Mouse (Mus musculus) liver, embryonic 14.5 days (tissue): ENCODE data around the gene Tgoln1. TPM values are rescaled to one million over a fixed set of nuclear protein-coding genes. Genes with fewer than 3 reads are reported as not detected.

ENCODE experiments used
- ATAC-seq: fragments of 200-750 bp; cut with Nextera tagmentation; 2 replicates; pipeline ENCODE4 v1.8.0; 2017; ENCODE audit warnings: moderate number of reproducible peaks, mild to moderate bottlenecking, moderate library complexity; ENCODE audit not compliant: insufficient read depth
- DNase-seq, 3 experiments: peaks; one replicate each; pipeline ENCODE4 v3.0.0-alpha.2; 2012 to 2013; ENCODE audit warnings: low read depth in 3 of 3, low spot score in 3 of 3
- H3K27ac ChIP-seq: fragments of 300-500 bp; sonication (generic); 2 replicates; pipeline ENCODE4 v1.5.1; 2014; ENCODE audit warnings: moderate library complexity, mild to moderate bottlenecking, control low read depth, inconsistent platforms
- H3K27me3 ChIP-seq: fragments of 300-500 bp; sonication (generic); 2 replicates; pipeline ENCODE4 v1.6.1; 2014; ENCODE audit warnings: mild to moderate bottlenecking, low read length, moderate library complexity; ENCODE audit not compliant: control insufficient read depth, insufficient read depth
- H3K36me3 ChIP-seq: fragments of 300-500 bp; sonication (generic); replicated peaks from 2 replicates; pipeline ENCODE4 v1.6.1; 2014; ENCODE audit warnings: low read depth; ENCODE audit not compliant: control insufficient read depth, insufficient read depth
- H3K4me1 ChIP-seq, 2 experiments: fragments of 200-500 bp in 1 of 2; fragments of 300-500 bp in 1 of 2; sonication (generic) in 1 of 2; replicated peaks; 2 replicates each; pipeline ENCODE4 v1.6.1; 2012 to 2014; ENCODE audit warnings: antibody characterized with exemption in 1 of 2, inconsistent platforms in 1 of 2, low read length in 1 of 2; ENCODE audit not compliant: control insufficient read depth in 2 of 2, insufficient read depth in 2 of 2
- H3K4me2 ChIP-seq: fragments of 300-500 bp; sonication (generic); 2 replicates; pipeline ENCODE4 v1.6.1; 2014; ENCODE audit warnings: low read depth, mild to moderate bottlenecking, control low read depth, moderate library complexity
- H3K4me3 ChIP-seq, 2 experiments: fragments of 200-500 bp in 1 of 2; fragments of 300-500 bp in 1 of 2; sonication (generic) in 1 of 2; 2 replicates each; pipeline ENCODE4 v1.5.1; 2012 to 2014; ENCODE audit warnings: low read depth in 2 of 2, low read length in 2 of 2, mild to moderate bottlenecking in 2 of 2, control low read depth in 1 of 2, inconsistent platforms in 1 of 2, moderate library complexity in 1 of 2; ENCODE audit not compliant: insufficient read depth in 1 of 2
- H3K9ac ChIP-seq: fragments of 300-500 bp; sonication (generic); replicated peaks from 2 replicates; pipeline ENCODE4 v1.6.1; 2014; ENCODE audit warnings: mild to moderate bottlenecking, control low read depth, moderate library complexity
- H3K9me3 ChIP-seq: fragments of 300-500 bp; sonication (generic); 2 replicates; pipeline ENCODE4 v1.6.1; 2016; ENCODE audit warnings: low read length, mixed read lengths; ENCODE audit not compliant: control insufficient read depth
- CTCF ChIP-seq: IDR thresholded peaks from 2 replicates; pipeline ENCODE4 v1.5.1; 2016; ENCODE audit warnings: antibody characterized with exemption, low read depth, control low read depth
- EP300 ChIP-seq: IDR thresholded peaks from 2 replicates; pipeline ENCODE4 v1.6.1; 2016; ENCODE audit warnings: antibody characterized with exemption, low read depth
- WGBS: fragments of 180-500 bp; shearing (Covaris S2); extraction: QIAGEN DNeasy Blood & Tissue Kit; methylation state at CpG from one replicate; pipeline ENCODE4 v1.1.7; 2014; ENCODE audit not compliant: insufficient replicate concordance; 5-methylcytosine and 5-hydroxymethylcytosine counted together
- polyA plus RNA-seq, 2 experiments: library from polyadenylated mRNA; depleted of rRNA in 1 of 2; stranded (reverse) in 1 of 2; unstranded in 1 of 2; fragments of >200 nt; fragmentation: Nextera tagmentation in 1 of 2; extraction: Ambion mirVana in 1 of 2; gene quantifications; 2 replicates each; pipeline versions ENCODE4 v1.2.1 to v1.2.3; 2012 to 2014

The Tgoln1 gene
- polyA plus RNA-seq (2012; rRNA removed): 6.8 and 7.8 TPM in 2 replicates
- polyA plus RNA-seq (2014; fragmentation: Nextera tagmentation; extraction: Ambion mirVana): 13.4 and 14.9 TPM in 2 replicates

DNA sequence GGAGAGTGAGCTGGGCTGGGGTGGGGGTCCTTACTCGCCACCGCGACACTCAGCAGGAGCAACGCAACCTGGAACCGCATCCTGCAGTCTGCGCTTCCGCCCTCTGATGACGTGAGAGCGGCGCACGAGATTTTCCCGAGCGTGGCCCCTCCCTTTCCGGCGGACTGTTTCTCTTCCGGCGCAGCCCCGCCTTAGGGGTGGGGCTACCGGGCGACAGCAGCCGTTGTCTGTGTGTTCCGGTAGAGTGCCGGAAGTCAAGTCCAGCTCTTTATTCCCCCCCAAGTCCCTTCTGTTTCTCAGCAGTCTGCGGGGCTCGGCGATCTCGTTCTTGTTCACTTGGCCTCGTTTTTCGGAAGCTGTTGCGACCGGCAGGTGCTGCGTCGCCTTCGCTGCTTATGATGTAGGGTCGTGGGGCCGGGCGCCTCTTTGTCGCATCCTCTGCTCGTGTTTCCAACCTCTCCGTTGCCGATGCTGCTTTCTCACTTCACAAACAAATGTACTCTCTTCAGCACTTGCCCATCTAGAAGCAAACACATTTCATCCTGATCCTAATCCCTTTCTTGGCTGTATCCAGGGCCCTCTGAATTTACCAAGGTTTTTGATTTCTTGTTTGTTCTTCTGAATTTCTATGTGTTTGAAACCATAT lies at the start of gene Tgoln1:
Gene Tgoln1, minus strand, starts transcription at position 358 of the 646 bp plus-strand sequence.
- peak within 1 kb of the TSS; percentile 82 for H3K27ac ChIP-seq
- ATAC-seq: peak; percentile 95
- peaks cover 17 to 32% of the 10 kb centered on the region in 2 experiments for H3K4me1 ChIP-seq
- peak; percentile 88 to 90 (median 90) for DNase-seq
- H3K4me2 ChIP-seq: peak within 1 kb of the TSS; percentile 90
- no peaks in the 10 kb centered on the region for H3K9me3 ChIP-seq
- H3K27me3 ChIP-seq: no peaks in the 10 kb centered on the region
- WGBS: under 1% methylated on average over 40 of the region's 41 CpGs
- peak within 1 kb of the TSS; percentile 93 for H3K9ac ChIP-seq
- no peak for TF ChIP-seq EP300
- H3K36me3 ChIP-seq: peaks cover 11% of the 10 kb centered on the region
- peak within 1 kb of the TSS; percentile 96 to 97 for H3K4me3 ChIP-seq

DNA sequence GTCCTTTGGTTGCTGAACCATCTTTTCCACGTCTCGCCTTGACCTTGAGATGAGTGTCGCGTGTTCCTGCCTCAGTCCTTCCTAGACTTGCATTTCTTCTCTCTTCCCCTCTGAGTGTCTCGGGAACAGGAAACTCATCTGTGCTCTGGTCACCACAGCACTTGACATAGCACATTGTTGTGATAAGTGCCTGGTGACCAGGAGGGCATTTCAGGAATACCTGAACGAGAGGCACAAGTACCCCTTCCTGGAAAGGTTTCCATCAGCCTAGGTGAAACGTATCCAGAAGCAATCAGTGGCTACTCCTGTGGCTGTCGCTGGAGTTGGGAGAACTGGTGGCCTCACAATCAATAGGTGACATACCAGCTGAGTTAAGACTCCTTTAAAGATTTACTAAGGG lies 47.5 kb upstream of the Tgoln1 start:
- Histone ChIP-seq H3K36me3 (no peaks in the 10 kb centered on the region), H3K4me1 (peaks cover 0 to 16% of the 10 kb centered on the region in 2 experiments; a peak in 2 of 4 replicates), H3K4me2 (no peak overlapping the region), H3K9me3 (no peaks in the 10 kb centered on the region), H3K27ac (no peak overlapping the region), H3K27me3 (no peaks in the 10 kb centered on the region), H3K9ac (no peak overlapping the region), H3K4me3 (no peak overlapping the region)
- DNase-seq (no peak), ATAC-seq (no peak)
- TF ChIP-seq CTCF: no peak
- TF ChIP-seq EP300: no peak
- WGBS: 28% methylated on average over 8 of the region's 8 CpGs

DNA sequence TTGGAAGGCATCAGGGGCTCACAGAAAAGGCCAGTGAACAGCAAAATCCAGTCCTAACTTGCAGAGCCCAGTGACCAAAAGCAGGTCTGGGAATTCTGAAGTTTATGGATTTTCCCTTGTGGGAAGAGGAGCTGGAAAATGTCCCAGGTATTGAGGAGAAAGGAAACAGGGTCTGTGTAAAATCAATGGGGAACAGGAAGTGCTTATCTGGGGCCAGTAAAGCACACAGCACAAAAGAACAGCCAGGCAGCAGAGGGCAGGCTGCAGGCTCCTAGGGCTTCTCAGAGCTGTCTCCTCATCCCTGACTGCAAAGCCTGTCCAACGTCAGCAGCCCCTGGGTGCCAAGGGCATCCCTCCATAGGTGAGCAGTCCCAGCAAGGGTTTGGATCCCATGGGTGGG lies 46.2 kb upstream of the Tgoln1 start:
- TF ChIP-seq EP300: no peak
- TF ChIP-seq CTCF: peak; percentile 32; the same call in 1 of the 2 replicates
- H3K9me3 ChIP-seq: no peaks in the 10 kb centered on the region
- WGBS: 0% methylated on average over 1 of the region's 1 CpGs
- no peak overlapping the region for H3K9ac ChIP-seq
- no peaks in the 10 kb centered on the region for H3K27me3 ChIP-seq
- ATAC-seq (no peak), DNase-seq (no peak)
- peaks cover 0 to 16% of the 10 kb centered on the region in 2 experiments; a peak in 2 of 4 replicates for H3K4me1 ChIP-seq
- H3K4me3 ChIP-seq: no peak overlapping the region
- H3K36me3 ChIP-seq: no peaks in the 10 kb centered on the region
- no peak overlapping the region for H3K4me2 ChIP-seq
- no peak overlapping the region for H3K27ac ChIP-seq

DNA sequence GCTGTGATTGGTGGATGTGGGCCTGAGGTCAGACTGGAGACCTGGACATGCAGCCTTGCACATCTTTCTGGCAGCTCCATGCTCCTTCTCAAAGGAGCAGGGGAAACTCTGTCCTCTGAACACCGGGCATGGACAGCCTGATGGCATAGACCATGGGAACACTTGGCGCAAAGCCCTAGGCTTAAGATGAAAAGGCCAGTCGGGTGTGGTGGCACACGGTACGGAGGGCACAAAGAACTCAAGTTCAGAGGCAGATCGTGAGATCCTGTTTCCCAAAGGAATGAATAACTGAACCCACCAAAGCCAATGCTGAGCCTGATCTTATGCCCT lies 43.6 kb upstream of the Tgoln1 start:
- WGBS: 78% methylated on average over 6 of the region's 6 CpGs

DNA sequence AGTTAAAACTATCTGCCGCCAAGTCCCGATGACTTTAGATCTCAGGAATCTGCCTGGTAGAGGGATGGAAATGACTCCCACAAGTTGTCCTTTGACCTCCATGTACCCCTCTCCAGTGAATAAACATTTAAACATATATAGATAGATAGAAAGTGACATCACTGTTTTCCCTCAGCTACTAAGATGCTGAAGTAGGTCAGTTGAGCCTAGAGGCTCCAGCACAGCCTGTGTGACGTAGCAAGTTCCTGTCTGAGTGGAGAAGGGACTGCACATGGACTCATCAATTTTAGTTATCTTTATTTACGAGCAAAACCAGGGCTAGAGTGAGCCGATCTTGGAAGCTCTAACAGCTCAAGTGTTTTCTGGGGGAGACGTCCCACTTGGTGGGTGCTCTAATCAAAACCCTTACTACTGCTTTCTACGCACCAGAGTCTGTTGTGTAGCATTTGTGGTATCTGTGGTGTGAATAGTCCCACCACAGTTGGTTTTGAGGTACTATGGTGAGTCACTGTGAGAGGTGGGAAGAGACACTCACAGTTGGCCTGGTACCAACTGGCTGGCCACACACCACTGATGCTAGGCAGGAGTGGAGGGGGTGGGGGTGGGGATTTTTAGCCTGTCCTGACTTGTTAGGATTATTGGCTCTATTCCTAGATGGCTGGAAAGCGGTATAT lies 43.1 kb upstream of the Tgoln1 start:
- Histone ChIP-seq H3K27me3 (no peaks in the 10 kb centered on the region), H3K4me2 (no peak overlapping the region), H3K4me1 (peaks cover 0 to 16% of the 10 kb centered on the region in 2 experiments; a peak in 2 of 4 replicates), H3K27ac (no peak overlapping the region), H3K9me3 (no peaks in the 10 kb centered on the region), H3K4me3 (no peak overlapping the region), H3K36me3 (no peaks in the 10 kb centered on the region), H3K9ac (no peak overlapping the region)
- ATAC-seq (0 out of 2 replicates have a peak, but pooled peaks have one; percentile 13), DNase-seq (no peak)
- WGBS: 35% methylated on average over 8 of the region's 8 CpGs
- no peak for TF ChIP-seq EP300
- TF ChIP-seq CTCF: no peak

More for the DNA sequence above, 43.6 kb upstream of the Tgoln1 start:
- Histone ChIP-seq H3K9me3 (no peaks in the 10 kb centered on the region), H3K4me1 (peaks cover 0 to 16% of the 10 kb centered on the region in 2 experiments; a peak in 2 of 4 replicates), H3K27me3 (no peaks in the 10 kb centered on the region), H3K36me3 (no peaks in the 10 kb centered on the region), H3K27ac (no peak overlapping the region), H3K9ac (no peak overlapping the region), H3K4me3 (no peak overlapping the region), H3K4me2 (no peak overlapping the region)
- TF ChIP-seq CTCF (no peak), EP300 (no peak)
- DNase-seq (no peak), ATAC-seq (no peak)
